25 mouse cellular contexts compared by ENCODE assay signal in genomic region chr9:45395218-45395617, GRCm38 (mm10). TPM values are rescaled to one million over a fixed set of nuclear protein-coding genes. Genes with fewer than 3 reads are reported as not detected.
DNase-seq lines count a peak whose midpoint lies in the region; ATAC-seq and TF ChIP-seq lines count a peak whose summit lies in the region.
"Had no signal": no experiment of that assay in that cellular context is flagged by ENCODE, and none has a peak within 500 bp of the region (broad histone marks: within the 10 kb centered on the region; RNA-seq: fewer than 3 reads in every experiment).

No protein-coding gene starts in this region.

- peaks cover 16% of the 10 kb centered on the region for H3K4me1 ChIP-seq in kidney, embryonic 15.5 days
- no peaks in the 10 kb centered on the region for H3K4me1 ChIP-seq in stomach, postnatal 0 days (replicated peaks; ENCODE audit: control insufficient read depth, insufficient read depth)
- H3K4me1 ChIP-seq in midbrain, embryonic 11.5 days (ENCODE audit: control insufficient read depth, insufficient read depth, low read length) = no peaks in the 10 kb centered on the region
- H3K4me1 ChIP-seq: embryonic facial prominence, embryonic 12.5 days; forebrain, embryonic 13.5 days had no signal

- H3K36me3 ChIP-seq in kidney, embryonic 15.5 days = peaks cover 36% of the 10 kb centered on the region; the same call in 1 of the 2 replicates
- H3K36me3 ChIP-seq in stomach, postnatal 0 days (ENCODE audit: control insufficient read depth, insufficient read depth, low read length) = no peaks in the 10 kb centered on the region
- peaks cover 4% of the 10 kb centered on the region; the same call in 1 of the 2 replicates for H3K36me3 ChIP-seq in midbrain, embryonic 11.5 days (ENCODE audit: control insufficient read depth, insufficient read depth, low read length)
- H3K36me3 ChIP-seq: G1E had no signal

- DNase-seq in gastrocnemius, adult 2 months = no peak
- DNase-seq in gastrocnemius, postnatal 36 days = no peak
- peak; percentile 15 for DNase-seq in kidney, adult 18-20 months
- DNase-seq in kidney, adult 8-10 months = no peak
- DNase-seq in kidney, postnatal 36 days = no peak
- DNase-seq in stomach, postnatal 0 days (ENCODE audit: low spot score) = no peak
- no peak for DNase-seq in midbrain, embryonic 11.5 days (ENCODE audit: low spot score, missing footprints)
- DNase-seq: adrenal gland, adult 8-10 months; adrenal gland, postnatal 14 days; adrenal gland, postnatal 36 days; B cell, adult 2 months; cerebellum, adult 11-12 months; cerebellum, adult 2 months; cerebellum, adult 9-10 months; cerebellum, postnatal 10 days; cerebellum, postnatal 25 days had no signal

- H3K27me3 ChIP-seq in kidney, embryonic 15.5 days = no peaks in the 10 kb centered on the region
- no peaks in the 10 kb centered on the region for H3K27me3 ChIP-seq in stomach, postnatal 0 days (ENCODE audit: control insufficient read depth, insufficient read depth, low read length)
- no peaks in the 10 kb centered on the region for H3K27me3 ChIP-seq in midbrain, embryonic 11.5 days (ENCODE audit: control insufficient read depth, insufficient read depth, low read length)
- H3K27me3 ChIP-seq: embryonic facial prominence, embryonic 12.5 days; forebrain, embryonic 13.5 days had no signal

- no peak overlapping the region for H3K4me3 ChIP-seq in gastrocnemius, adult 2 months
- H3K4me3 ChIP-seq in kidney, embryonic 15.5 days (replicated peaks) = no peak overlapping the region
- H3K4me3 ChIP-seq in stomach, postnatal 0 days (ENCODE audit: low read depth, low read length) = no peak overlapping the region
- no peak overlapping the region for H3K4me3 ChIP-seq in midbrain, embryonic 11.5 days (ENCODE audit: low read depth, low read length)
- H3K4me3 ChIP-seq: embryonic facial prominence, embryonic 10.5 days; embryonic facial prominence, embryonic 12.5 days; forebrain, embryonic 13.5 days had no signal

- ATAC-seq in kidney, embryonic 15.5 days (replicated peaks; ENCODE audit: low FRiP score) = no peak
- ATAC-seq in stomach, postnatal 0 days (ENCODE audit: low FRiP score, low TSS enrichment) = no peak
- no peak for ATAC-seq in midbrain, embryonic 11.5 days (ENCODE audit: low FRiP score)
- ATAC-seq: activated CD4-positive, CD25-positive, alpha-beta regulatory T cell, adult 4 months; CD4-positive, CD25-positive, alpha-beta regulatory T cell, adult 4 months; forebrain, embryonic 13.5 days; Patski had no signal

- TF ChIP-seq EP300 in stomach, postnatal 0 days (optimal IDR thresholded peaks at IDR 0.05) = no peak

- no peak for TF ChIP-seq CTCF in gastrocnemius, adult 2 months (IDR thresholded peaks at IDR 0.05)
- no peak for TF ChIP-seq CTCF in stomach, postnatal 0 days (IDR thresholded peaks at IDR 0.05; ENCODE audit: low read depth)

- intact Hi-C loops in gastrocnemius, adult 2 months (cut with DNase I) = no loop called here
- intact Hi-C loops in gastrocnemius, postnatal 36 days (cut with DNase I) = no loop called here

- H3K9me3 ChIP-seq in kidney, embryonic 15.5 days (replicated peaks) = no peaks in the 10 kb centered on the region
- no peaks in the 10 kb centered on the region for H3K9me3 ChIP-seq in stomach, postnatal 0 days (ENCODE audit: control insufficient read depth, low read length)
- H3K9me3 ChIP-seq in midbrain, embryonic 11.5 days (ENCODE audit: control insufficient read depth, low read length) = no peaks in the 10 kb centered on the region
- H3K9me3 ChIP-seq: embryonic facial prominence, embryonic 10.5 days; embryonic facial prominence, embryonic 12.5 days; forebrain, embryonic 13.5 days; G1E had no signal

- no peak overlapping the region for H3K9ac ChIP-seq in kidney, embryonic 15.5 days
- 0 out of 2 replicates have a peak overlapping the region, but pooled peaks have one; percentile 13 for H3K9ac ChIP-seq in stomach, postnatal 0 days (ENCODE audit: low read length)
- no peak overlapping the region for H3K9ac ChIP-seq in midbrain, embryonic 11.5 days (ENCODE audit: low read length)
- H3K9ac ChIP-seq: embryonic facial prominence, embryonic 12.5 days; forebrain, embryonic 13.5 days had no signal

- 78% methylated on average over 6 of the region's 6 CpGs for WGBS in kidney, embryonic 15.5 days
- WGBS in stomach, postnatal 0 days = 81% methylated on average over 6 of the region's 6 CpGs
- 94% methylated on average over 6 of the region's 6 CpGs for WGBS in midbrain, embryonic 11.5 days

- H3K4me2 ChIP-seq in kidney, embryonic 15.5 days = no peak overlapping the region
- H3K4me2 ChIP-seq in stomach, postnatal 0 days (replicated peaks; ENCODE audit: low read depth) = no peak overlapping the region
- H3K4me2 ChIP-seq in midbrain, embryonic 11.5 days = no peak overlapping the region
- H3K4me2 ChIP-seq: embryonic facial prominence, embryonic 12.5 days; forebrain, embryonic 13.5 days had no signal

- H3K27ac ChIP-seq in gastrocnemius, adult 2 months = peak overlapping the region; percentile 41; the same call in 1 of the 2 replicates
- 0 out of 2 replicates have a peak overlapping the region, but pooled peaks have one; percentile 27 for H3K27ac ChIP-seq in kidney, embryonic 15.5 days
- H3K27ac ChIP-seq in stomach, postnatal 0 days (replicated peaks) = no peak overlapping the region
- H3K27ac ChIP-seq in midbrain, embryonic 11.5 days (ENCODE audit: low read depth, low read length) = no peak overlapping the region
- H3K27ac ChIP-seq: embryonic facial prominence, embryonic 10.5 days; embryonic facial prominence, embryonic 12.5 days; forebrain, embryonic 13.5 days had no signal

RNA-seq across cellular contexts. Expression of gene Fxyd2, which starts 4.3 kb away (rescaled TPM):
- total RNA-seq in gastrocnemius, adult 2 months (2021) = 1 to 10 TPM in 1 of 2 experiments, under 1 TPM in 1; 0.82 to 1.7 TPM
- total RNA-seq in gastrocnemius, postnatal 36 days (2021) = 1 to 10 TPM; 1.4 to 2.6 TPM
- polyA plus RNA-seq in kidney, embryonic 15.5 days (2015; fragmentation: Nextera tagmentation; extraction: Ambion mirVana) = 451 and 476 TPM in 2 replicates
- polyA plus RNA-seq in stomach, postnatal 0 days (2015; fragmentation: Nextera tagmentation; extraction: Ambion mirVana) = 1.3 and 2.2 TPM in 2 replicates
- 1.00 and 1.5 TPM in 2 replicates for polyA plus RNA-seq in midbrain, embryonic 11.5 days (2014; fragmentation: Nextera tagmentation; extraction: Ambion mirVana)
- total RNA-seq: CH12.LX had no signal
- polyA plus RNA-seq: CD4-positive, CD25-positive, alpha-beta regulatory T cell, adult 4 months; G1E had no signal

RNA-seq across cellular contexts. Expression of gene Fxyd6, which starts 25.2 kb away (rescaled TPM):
- total RNA-seq in gastrocnemius, adult 2 months (2021) = 10 to 100 TPM; 26.7 to 84.7 TPM
- 10 to 100 TPM; 24.2 to 33.4 TPM for total RNA-seq in gastrocnemius, postnatal 36 days (2021)
- 178 and 187 TPM in 2 replicates for polyA plus RNA-seq in kidney, embryonic 15.5 days (2015; fragmentation: Nextera tagmentation; extraction: Ambion mirVana)
- 50.3 and 66.9 TPM in 2 replicates for polyA plus RNA-seq in stomach, postnatal 0 days (2015; fragmentation: Nextera tagmentation; extraction: Ambion mirVana)
- 123 and 129 TPM in 2 replicates for polyA plus RNA-seq in midbrain, embryonic 11.5 days (2014; fragmentation: Nextera tagmentation; extraction: Ambion mirVana)
- polyA plus RNA-seq: CD4-positive, CD25-positive, alpha-beta regulatory T cell, adult 4 months; G1E had no signal

RNA-seq across cellular contexts. Expression of gene Dscaml1, which starts 31.2 kb away (rescaled TPM):
- not detected for total RNA-seq in gastrocnemius, adult 2 months (2021)
- not detected for total RNA-seq in gastrocnemius, postnatal 36 days (2021)
- 0.13 and 0.30 TPM in 2 replicates for polyA plus RNA-seq in kidney, embryonic 15.5 days (2015; fragmentation: Nextera tagmentation; extraction: Ambion mirVana)
- polyA plus RNA-seq in stomach, postnatal 0 days (2015; fragmentation: Nextera tagmentation; extraction: Ambion mirVana) = 0.17 and 0.23 TPM in 2 replicates
- 0.74 and 0.86 TPM in 2 replicates for polyA plus RNA-seq in midbrain, embryonic 11.5 days (2014; fragmentation: Nextera tagmentation; extraction: Ambion mirVana)
- total RNA-seq: CH12.LX had no signal
- polyA plus RNA-seq: activated CD4-positive, CD25-positive, alpha-beta regulatory T cell, adult 4 months; CD4-positive, CD25-positive, alpha-beta regulatory T cell, adult 4 months; G1E had no signal

Comparison
In these comparisons a context has a peak if more than half of its experiments do, and no peak if none do; other contexts are left out.
1. H3K27ac ChIP-seq: peak in gastrocnemius, adult 2 months (single experiment) and kidney, embryonic 15.5 days (single experiment); none in stomach, postnatal 0 days (single experiment) and midbrain, embryonic 11.5 days (single experiment).
2. RNA of gene Fxyd2, which starts 4.3 kb away (polyA plus RNA-seq): 451 to 476 TPM in kidney, embryonic 15.5 days; 1.3 to 2.2 TPM in stomach, postnatal 0 days and 1.00 to 1.5 TPM in midbrain, embryonic 11.5 days; every median in the first group is over 100 times any median in the second.